Comparison of ENCODE assay signal across 8 mouse cellular contexts in genomic region chr10:30199916-30200826, GRCm38 (mm10). TPM values are rescaled to one million over a fixed set of nuclear protein-coding genes. Genes with fewer than 3 reads are reported as not detected.
DNase-seq lines count a peak whose midpoint lies in the region; ATAC-seq lines count a peak whose summit lies in the region.

Gene Cenpw (minus strand): TSS chr10:30200560.

- intact Hi-C loops in gastrocnemius, postnatal 14 days (cut with DNase I; ENCODE audit: low total_unique reads), result no loop called here
- intact Hi-C loops in left cerebral cortex, postnatal 10 days (cut with DNase I), result no loop called here

- ATAC-seq in inflammation-experienced regulatory T-cells, adult 6 months, result peak; percentile 94
- ATAC-seq in megakaryocyte-erythroid progenitor cell, adult 5-6 weeks (replicated peaks; ENCODE audit: low FRiP score, low TSS enrichment, poor library complexity, severe bottlenecking), result peak; percentile 100

- peak; percentile 88 for DNase-seq in adipocyte (ENCODE audit: low spot score)
- peak; percentile 97 for DNase-seq in embryo, embryonic 10 days (ENCODE audit: low spot score)
- DNase-seq in gastrocnemius, postnatal 14 days, result peak; percentile 84
- peak; percentile 86 to 92 for DNase-seq in left cerebral cortex, postnatal 10 days (ENCODE audit: extremely low spot score in 1 of 2, low spot score in 2 of 2)
- DNase-seq in right cerebral cortex, postnatal 25 days, result peak; percentile 86
- peak; percentile 83 to 92 for DNase-seq in urinary bladder, postnatal 4 days (ENCODE audit: low spot score in 2 of 2)

RNA-seq across cellular contexts. Expression of gene Cenpw, which starts in this region (rescaled TPM):
- under 1 TPM; 0.60 to 0.76 TPM for total RNA-seq in gastrocnemius, postnatal 14 days (2021)
- polyA plus RNA-seq in inflammation-experienced regulatory T-cells, adult 6 months (2017; shearing (Covaris generic)), result 10 to 100 TPM in 1 of 3 experiments, 1 to 10 TPM in 2; 2.3 to 23.0 (median 2.9) TPM
- total RNA-seq in left cerebral cortex, postnatal 10 days (2021), result 1 to 10 TPM; 4.4 to 4.6 TPM
- total RNA-seq in megakaryocyte-erythroid progenitor cell, adult 5-6 weeks (2014; fragmentation: Nextera tagmentation), result 24.4 and 41.9 TPM in 2 replicates
- total RNA-seq in megakaryocyte-erythroid progenitor cell, adult 5-6 weeks (2017), result 5.3 and 14.6 TPM in 2 replicates

Comparison
In these comparisons a context has a peak if more than half of its experiments do, and no peak if none do; other contexts are left out.
1. Peak in every context shown above with its lines: DNase-seq and ATAC-seq.
2. Peak in DNase-seq in gastrocnemius, postnatal 14 days; RNA of the gene not detected or under 1 TPM.